Mouse (Mus musculus): ENCODE data around the gene Mars. TPM values are rescaled to one million over a fixed set of nuclear protein-coding genes. Genes with fewer than 3 reads are reported as not detected.

The Mars gene
- polyA plus RNA-seq, 1 experiment from 2014 or later: 122 TPM

- Histone ChIP-seq H3K36me3 (peaks cover 92% of the 10 kb centered on the region), H3K9me3 (no peaks in the 10 kb centered on the region), H3K27ac (no peak overlapping the region), H3K4me1 (peaks cover 17% of the 10 kb centered on the region), H3K4me2 (replicated peaks) (no peak overlapping the region), H3K9ac (no peak overlapping the region), H3K27me3 (no peaks in the 10 kb centered on the region), H3K4me3 (no peak overlapping the region)
- no peak for ATAC-seq (ENCODE audit: low FRiP score, low read depth)
- WGBS: 91% methylated on average over 5 of the region's 5 CpGs
Observed at GRCm38 (mm10) chr10:127272371-127272770, 39.2 kb downstream of the Mars start.

- Histone ChIP-seq H3K9me3 (no peaks in the 10 kb centered on the region), H3K27me3 (peaks cover 3% of the 10 kb centered on the region; the same call in 1 of the 2 replicates), H3K4me2 (replicated peaks) (no peak overlapping the region), H3K27ac (no peak overlapping the region), H3K9ac (no peak overlapping the region), H3K4me1 (peaks cover 23% of the 10 kb centered on the region), H3K36me3 (peaks cover 67% of the 10 kb centered on the region), H3K4me3 (no peak overlapping the region)
- WGBS: 81% methylated on average over 4 of the region's 4 CpGs
- no peak for ATAC-seq (ENCODE audit: low FRiP score, low read depth)
Observed at GRCm38 (mm10) chr10:127269884-127270283, 41.7 kb downstream of the Mars start.

GRCm38 (mm10) chr10:127269036-127269435 lies 42.5 kb downstream of the Mars start:
- peaks cover 23% of the 10 kb centered on the region for H3K4me1 ChIP-seq
- no peak overlapping the region for H3K27ac ChIP-seq
- no peak overlapping the region for H3K4me3 ChIP-seq
- 76% methylated on average over 12 of the region's 12 CpGs for WGBS
- peaks cover 12% of the 10 kb centered on the region for H3K27me3 ChIP-seq
- H3K36me3 ChIP-seq: peaks cover 58% of the 10 kb centered on the region
- no peaks in the 10 kb centered on the region for H3K9me3 ChIP-seq
- no peak overlapping the region for H3K4me2 ChIP-seq (replicated peaks)
- no peak overlapping the region for H3K9ac ChIP-seq
- ATAC-seq (ENCODE audit: low FRiP score, low read depth): no peak

GRCm38 (mm10) chr10:127268401-127268800 lies 43.2 kb downstream of the Mars start:
- peak overlapping the region; percentile 53; the same call in 1 of the 2 replicates for H3K9ac ChIP-seq
- no peak overlapping the region for H3K4me2 ChIP-seq (replicated peaks)
- H3K4me3 ChIP-seq: no peak overlapping the region; the same call in 1 of the 2 replicates
- peaks cover 24% of the 10 kb centered on the region for H3K4me1 ChIP-seq
- H3K27ac ChIP-seq: no peak overlapping the region
- H3K36me3 ChIP-seq: peaks cover 52% of the 10 kb centered on the region
- WGBS: 82% methylated on average over 5 of the region's 5 CpGs
- no peak for ATAC-seq (ENCODE audit: low FRiP score, low read depth)
- H3K9me3 ChIP-seq: no peaks in the 10 kb centered on the region
- H3K27me3 ChIP-seq: peaks cover 17% of the 10 kb centered on the region

- WGBS: 70% methylated on average over 5 of the region's 5 CpGs
- Histone ChIP-seq H3K9me3 (no peaks in the 10 kb centered on the region), H3K36me3 (peaks cover 41% of the 10 kb centered on the region), H3K4me3 (peak overlapping the region; percentile 97), H3K27me3 (peaks cover 27% of the 10 kb centered on the region), H3K4me2 (replicated peaks) (peak overlapping the region; percentile 96), H3K9ac (peak overlapping the region; percentile 99), H3K4me1 (peaks cover 34% of the 10 kb centered on the region), H3K27ac (no peak overlapping the region)
- ATAC-seq (ENCODE audit: low FRiP score, low read depth): no peak
Observed at GRCm38 (mm10) chr10:127267318-127267717, 44.3 kb downstream of the Mars start.

- peak within 1 kb of the TSS; percentile 97 for H3K4me3 ChIP-seq
- peak within 1 kb of the TSS; percentile 99 for H3K9ac ChIP-seq
- H3K27ac ChIP-seq: peak within 1 kb of the TSS; percentile 61; the same call in 1 of the 2 replicates
- WGBS: under 1% methylated on average over 69 of the region's 70 CpGs
- peaks cover 32% of the 10 kb centered on the region for H3K36me3 ChIP-seq
- ATAC-seq (ENCODE audit: low FRiP score, low read depth): peak; percentile 98
- peaks cover 35% of the 10 kb centered on the region for H3K4me1 ChIP-seq
- H3K27me3 ChIP-seq: peaks cover 35% of the 10 kb centered on the region
- H3K9me3 ChIP-seq: no peaks in the 10 kb centered on the region
- H3K4me2 ChIP-seq (replicated peaks): peak within 1 kb of the TSS; percentile 96
Observed at GRCm38 (mm10) chr10:127266112-127267091, 45.2 kb downstream of the Mars start, which contains the start of gene Dctn2. Gene Dctn2, plus strand, starts transcription at chr10:127266368.

- ATAC-seq (ENCODE audit: low FRiP score, low read depth): no peak; the same call in 1 of the 2 replicates
- WGBS: 32% methylated on average over 4 of the region's 4 CpGs
- H3K9ac ChIP-seq: no peak overlapping the region
Observed at GRCm38 (mm10) chr10:127265727-127266111, 45.9 kb downstream of the Mars start.

GRCm38 (mm10) chr10:127264971-127265370 lies 46.6 kb downstream of the Mars start:
- ATAC-seq (ENCODE audit: low FRiP score, low read depth): no peak

More at GRCm38 (mm10) chr10:127265727-127266111, 45.9 kb downstream of the Mars start:
- H3K4me2 ChIP-seq (replicated peaks): peak overlapping the region; percentile 96
- peaks cover 26% of the 10 kb centered on the region for H3K36me3 ChIP-seq
- peaks cover 35% of the 10 kb centered on the region for H3K4me1 ChIP-seq
- H3K27me3 ChIP-seq: peaks cover 37% of the 10 kb centered on the region
- H3K4me3 ChIP-seq: peak overlapping the region; percentile 97
- H3K9me3 ChIP-seq: no peaks in the 10 kb centered on the region
- H3K27ac ChIP-seq: no peak overlapping the region

GRCm38 (mm10) chr10:127264336-127264735 lies 47.2 kb downstream of the Mars start:
- WGBS: 81% methylated on average over 8 of the region's 8 CpGs
- ATAC-seq (ENCODE audit: low FRiP score, low read depth): no peak

More at GRCm38 (mm10) chr10:127264971-127265370, 46.6 kb downstream of the Mars start:
- Histone ChIP-seq H3K4me2 (replicated peaks) (no peak overlapping the region), H3K4me3 (no peak overlapping the region), H3K36me3 (peaks cover 18% of the 10 kb centered on the region), H3K27ac (no peak overlapping the region), H3K9ac (no peak overlapping the region), H3K9me3 (no peaks in the 10 kb centered on the region), H3K4me1 (peaks cover 35% of the 10 kb centered on the region), H3K27me3 (peaks cover 37% of the 10 kb centered on the region)
- 72% methylated on average over 4 of the region's 4 CpGs for WGBS

GRCm38 (mm10) chr10:127263631-127264030 lies 48.0 kb downstream of the Mars start:
- 56% methylated on average over 3 of the region's 3 CpGs for WGBS
- no peak for ATAC-seq (ENCODE audit: low FRiP score, low read depth)
- Histone ChIP-seq H3K9me3 (no peaks in the 10 kb centered on the region), H3K4me2 (replicated peaks) (peak overlapping the region; percentile 89; the same call in 1 of the 2 replicates), H3K36me3 (peaks cover 7% of the 10 kb centered on the region), H3K9ac (no peak overlapping the region), H3K27ac (no peak overlapping the region), H3K27me3 (peaks cover 37% of the 10 kb centered on the region), H3K4me3 (no peak overlapping the region), H3K4me1 (peaks cover 29% of the 10 kb centered on the region)

More at GRCm38 (mm10) chr10:127264336-127264735, 47.2 kb downstream of the Mars start:
- peaks cover 37% of the 10 kb centered on the region for H3K27me3 ChIP-seq
- H3K9me3 ChIP-seq: no peaks in the 10 kb centered on the region
- H3K27ac ChIP-seq: no peak overlapping the region
- no peak overlapping the region for H3K4me2 ChIP-seq (replicated peaks)
- H3K9ac ChIP-seq: no peak overlapping the region
- peaks cover 35% of the 10 kb centered on the region for H3K4me1 ChIP-seq
- H3K36me3 ChIP-seq: peaks cover 14% of the 10 kb centered on the region
- no peak overlapping the region for H3K4me3 ChIP-seq

GRCm38 (mm10) chr10:127262548-127263398 lies 48.8 kb downstream of the Mars start, which contains the start of gene Kif5a:
Gene Kif5a, minus strand, starts transcription at chr10:127263348.
- Histone ChIP-seq H3K36me3 (no peaks in the 10 kb centered on the region), H3K4me1 (peaks cover 21% of the 10 kb centered on the region), H3K4me2 (replicated peaks) (peak within 1 kb of the TSS; percentile 89), H3K27me3 (peaks cover 37% of the 10 kb centered on the region), H3K4me3 (peak within 1 kb of the TSS; percentile 56), H3K9me3 (no peaks in the 10 kb centered on the region), H3K27ac (0 out of 2 replicates have a peak within 1 kb of the TSS, but pooled peaks have one; percentile 2), H3K9ac (peak within 1 kb of the TSS; percentile 64)
- 2% methylated on average over 46 of the region's 53 CpGs for WGBS
- no peak for ATAC-seq (ENCODE audit: low FRiP score, low read depth)

Measured in limb, embryonic 13.5 days (tissue).